Mouse (Mus musculus): ENCODE results near the gene Ppa2.

Ppa2 gene

DNA sequence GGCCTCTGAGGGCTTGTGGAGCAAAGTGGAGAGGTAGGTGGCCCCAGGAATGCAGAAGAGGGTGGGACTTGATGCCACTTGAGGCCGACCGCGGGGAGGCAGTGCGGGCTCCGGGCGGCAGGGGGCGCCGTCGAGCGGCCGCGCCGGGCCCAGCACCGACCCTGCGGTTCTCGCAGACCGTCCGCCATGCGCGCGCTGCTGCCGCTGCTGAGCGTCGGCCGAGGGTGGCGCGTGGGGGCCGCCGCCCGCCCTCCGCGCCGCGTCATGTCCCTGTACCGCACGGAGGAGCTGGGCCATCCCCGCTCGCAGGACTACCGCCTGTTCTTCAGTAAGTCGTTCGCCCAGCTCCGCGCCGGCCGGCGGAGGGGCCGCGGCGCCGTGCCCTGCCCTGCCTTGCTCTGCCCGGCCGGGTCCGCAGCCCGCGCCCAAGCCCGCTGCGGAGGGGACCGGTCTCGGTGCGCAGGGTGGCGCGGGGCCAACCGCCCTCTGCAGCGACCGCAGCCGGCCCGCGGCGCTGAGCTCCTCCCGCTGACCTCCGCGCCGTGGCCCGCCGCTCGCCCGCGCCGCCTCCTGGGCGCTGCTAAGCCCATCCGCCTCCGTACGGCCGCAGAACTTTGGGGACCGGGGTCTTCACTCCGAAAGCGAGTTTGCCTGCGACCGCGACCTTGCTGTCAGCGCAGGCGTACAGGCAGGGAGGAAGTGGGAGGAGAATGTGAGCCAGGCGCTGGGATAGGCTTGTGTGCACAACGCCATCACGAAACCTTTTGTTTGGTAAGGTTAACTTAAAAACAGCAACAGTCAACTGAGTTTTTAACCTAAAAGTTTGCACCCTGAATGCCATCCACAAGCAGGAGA is at the start of gene Ppa2:
Gene Ppa2, plus strand, starts transcription at position 157 of the 855 bp plus-strand sequence.
- no peak for TF ChIP-seq GATA4 (IDR thresholded peaks at IDR 0.05; ENCODE audit: insufficient replicate concordance, low read length)

DNA sequence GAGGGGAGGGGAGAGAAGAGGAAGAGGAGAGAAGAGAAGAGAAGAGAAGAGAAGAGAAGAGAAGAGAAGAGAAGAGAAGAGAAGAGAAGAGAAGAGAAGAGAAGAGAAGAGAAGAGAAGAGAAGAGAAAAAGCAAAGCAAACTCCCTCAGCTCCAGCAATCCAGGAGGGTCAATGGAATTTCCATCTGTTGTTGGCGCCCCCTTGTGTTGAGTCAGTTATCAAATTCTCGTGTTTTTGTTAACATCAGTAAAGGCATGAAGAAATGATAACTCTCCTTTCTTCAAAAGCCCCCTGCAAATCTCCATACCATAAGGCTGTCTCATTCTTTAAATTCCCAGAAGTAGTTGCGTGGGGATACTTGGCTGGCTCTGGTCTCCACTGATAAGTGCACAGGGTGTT is 38.0 kb upstream of the Ppa2 start:
- TF ChIP-seq GATA4 (IDR thresholded peaks at IDR 0.05; ENCODE audit: insufficient replicate concordance, low read length): no peak

DNA sequence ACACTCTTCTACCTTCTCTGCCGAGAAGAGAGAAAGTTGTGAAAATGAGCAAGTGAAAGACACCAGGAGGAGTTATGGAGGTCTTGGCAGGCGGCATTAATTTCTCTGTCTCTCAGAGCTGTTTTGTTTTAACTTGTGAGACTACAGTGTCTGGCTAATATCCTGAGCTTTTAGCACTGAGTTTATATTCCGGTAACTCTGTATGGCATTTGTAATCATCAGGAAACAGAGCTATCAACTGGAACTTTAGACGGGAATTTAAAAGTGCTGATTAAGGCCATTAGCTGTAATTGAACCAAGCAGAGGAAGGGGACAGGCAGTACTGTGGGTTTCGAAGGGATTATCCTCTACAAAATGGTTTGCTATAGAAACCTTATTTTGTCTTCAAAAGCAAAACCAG is 25.3 kb upstream of the Ppa2 start:
- peak; percentile 54; the same call in 1 of the 2 replicates for TF ChIP-seq GATA4 (IDR thresholded peaks at IDR 0.05; ENCODE audit: insufficient replicate concordance, low read length)

DNA sequence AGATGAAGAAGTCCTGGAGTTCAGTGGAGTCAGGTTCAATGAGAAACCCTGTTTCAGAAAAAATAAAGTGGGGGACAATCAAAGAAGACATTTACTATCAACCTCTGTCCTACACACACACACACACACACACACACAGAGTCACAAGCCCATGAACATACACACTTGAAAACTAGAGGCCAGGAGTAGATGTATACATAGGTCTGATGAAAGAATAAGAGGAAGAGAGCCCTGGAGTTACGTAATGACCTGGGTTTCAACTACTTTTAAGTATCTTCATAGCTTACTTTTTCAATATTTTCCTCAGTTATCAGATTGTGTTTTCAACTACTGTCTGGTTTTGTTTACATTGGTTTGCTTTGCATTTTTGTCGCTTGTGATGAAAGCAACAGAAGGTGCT is 21.1 kb upstream of the Ppa2 start:
- no peak for TF ChIP-seq GATA4 (IDR thresholded peaks at IDR 0.05; ENCODE audit: insufficient replicate concordance, low read length)

DNA sequence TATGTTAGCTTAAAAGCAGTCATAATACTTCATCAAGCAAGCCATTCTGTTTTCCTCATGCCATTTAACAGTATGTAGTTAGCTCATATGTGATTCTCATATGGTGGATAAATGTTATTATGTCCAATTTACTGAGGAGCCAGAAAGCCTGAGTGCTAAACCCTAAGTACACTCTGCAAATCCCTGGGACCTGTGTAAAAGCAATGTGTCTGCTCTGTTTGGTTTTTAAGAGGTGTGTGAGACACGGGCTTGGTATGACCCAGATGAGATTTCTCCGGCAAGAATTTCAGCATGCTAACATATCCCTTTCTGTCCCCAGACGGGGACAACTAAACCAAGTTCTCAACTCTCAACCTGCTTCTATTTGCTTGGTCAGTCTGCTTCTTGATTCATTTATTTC is 5.6 kb upstream of the Ppa2 start:
- no peak for TF ChIP-seq GATA4 (IDR thresholded peaks at IDR 0.05; ENCODE audit: insufficient replicate concordance, low read length)

DNA sequence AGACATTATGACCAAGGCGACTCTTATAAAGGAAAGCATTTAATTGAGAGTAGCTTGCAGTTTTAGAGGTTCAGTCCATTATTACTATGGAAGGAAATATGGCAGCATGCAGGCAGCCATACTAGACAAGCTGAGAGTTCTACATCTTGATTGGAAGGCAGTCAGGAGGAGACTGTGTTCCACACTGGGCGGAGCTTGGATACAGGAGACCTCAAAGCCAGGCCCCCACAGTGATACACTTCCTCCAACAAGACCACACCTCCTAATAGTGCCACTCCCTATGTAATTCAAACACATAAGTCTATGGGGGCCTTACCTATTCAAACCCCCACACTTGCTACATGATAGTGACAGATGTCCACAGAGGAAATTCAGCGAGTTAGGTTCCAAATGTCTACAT is 1.5 kb upstream of the Ppa2 start:
- TF ChIP-seq GATA4 (IDR thresholded peaks at IDR 0.05; ENCODE audit: insufficient replicate concordance, low read length): no peak

DNA sequence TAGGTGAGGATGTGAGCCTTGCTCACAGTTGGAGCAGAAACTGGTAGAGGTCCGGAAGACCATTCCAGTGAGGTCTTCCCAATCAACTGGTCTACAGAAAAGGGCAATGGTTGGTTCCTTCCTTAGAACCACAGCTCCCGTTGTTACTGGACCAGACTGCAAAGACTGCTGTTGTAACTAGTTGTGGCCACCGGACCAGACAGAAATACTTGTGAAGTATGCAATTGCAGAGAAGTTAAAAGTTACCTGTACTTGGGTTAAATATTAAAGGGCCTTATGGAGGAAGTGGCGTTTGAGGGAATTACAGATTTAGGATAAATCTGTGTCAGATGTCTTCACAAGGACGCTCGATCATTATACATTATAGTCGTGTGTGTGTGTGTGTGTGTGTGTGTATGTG is 551 bp upstream of the Ppa2 start:
- no peak for TF ChIP-seq GATA4 (IDR thresholded peaks at IDR 0.05; ENCODE audit: insufficient replicate concordance, low read length)

DNA sequence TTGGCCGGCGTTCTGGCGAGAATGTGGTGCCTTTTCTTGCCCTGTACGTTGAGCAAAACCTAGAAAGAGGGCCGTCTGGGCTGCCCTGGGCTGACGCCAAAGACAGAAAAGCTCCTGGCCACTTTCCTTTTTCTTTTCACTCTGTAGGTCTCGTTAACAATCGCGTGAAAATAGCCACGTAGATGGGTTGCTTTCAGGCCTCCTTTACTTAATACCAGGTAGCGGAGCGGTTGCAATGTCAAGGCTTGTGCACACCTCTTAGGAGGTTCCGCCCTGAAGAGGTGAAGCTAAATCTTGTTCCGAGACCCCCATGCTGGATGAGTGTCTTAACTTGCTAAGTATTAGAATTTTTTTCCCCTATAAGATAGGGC is 884 bp downstream of the Ppa2 start:
- TF ChIP-seq GATA4 (IDR thresholded peaks at IDR 0.05; ENCODE audit: insufficient replicate concordance, low read length): no peak

DNA sequence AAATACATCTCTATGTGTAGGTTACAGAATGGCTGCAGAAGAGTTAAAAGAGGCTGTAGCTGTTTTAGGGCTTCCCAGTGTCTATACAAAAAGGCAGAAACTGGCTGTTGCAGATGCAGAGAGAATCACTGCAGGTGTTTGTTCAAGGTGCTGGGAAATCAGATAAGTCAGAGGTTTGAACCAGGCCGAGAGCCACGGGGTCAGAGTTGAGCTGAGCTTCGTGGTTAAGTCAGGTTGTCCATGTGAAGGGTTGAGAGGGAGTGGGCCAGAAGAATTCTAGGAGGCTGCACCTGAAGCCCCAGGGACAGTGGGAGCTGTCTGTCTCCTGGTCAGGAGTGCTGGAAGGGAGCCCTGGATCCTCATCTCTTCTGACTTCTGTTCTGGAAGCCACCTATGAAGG is 2.4 kb downstream of the Ppa2 start:
- no peak for TF ChIP-seq GATA4 (IDR thresholded peaks at IDR 0.05; ENCODE audit: insufficient replicate concordance, low read length)

DNA sequence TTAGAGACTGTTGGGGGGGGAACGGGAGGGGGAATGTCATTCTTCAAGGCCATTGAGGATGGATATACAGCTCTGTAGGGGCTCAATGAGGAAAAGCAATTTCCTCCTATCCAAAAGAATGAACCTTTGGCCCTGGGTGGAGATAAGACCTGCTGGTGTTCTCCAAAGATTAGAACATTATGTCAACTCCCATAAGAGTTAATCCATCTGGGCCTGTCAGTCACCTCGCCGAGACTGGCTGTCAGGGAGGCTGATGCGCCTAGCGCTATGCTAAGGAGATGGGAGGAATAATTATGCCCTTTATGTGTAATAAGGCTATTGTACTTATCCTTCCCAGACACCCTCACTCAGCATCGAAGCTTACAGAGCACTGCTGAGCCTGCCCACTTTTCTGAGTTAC is 2.9 kb downstream of the Ppa2 start:
- TF ChIP-seq GATA4 (IDR thresholded peaks at IDR 0.05; ENCODE audit: insufficient replicate concordance, low read length): no peak

DNA sequence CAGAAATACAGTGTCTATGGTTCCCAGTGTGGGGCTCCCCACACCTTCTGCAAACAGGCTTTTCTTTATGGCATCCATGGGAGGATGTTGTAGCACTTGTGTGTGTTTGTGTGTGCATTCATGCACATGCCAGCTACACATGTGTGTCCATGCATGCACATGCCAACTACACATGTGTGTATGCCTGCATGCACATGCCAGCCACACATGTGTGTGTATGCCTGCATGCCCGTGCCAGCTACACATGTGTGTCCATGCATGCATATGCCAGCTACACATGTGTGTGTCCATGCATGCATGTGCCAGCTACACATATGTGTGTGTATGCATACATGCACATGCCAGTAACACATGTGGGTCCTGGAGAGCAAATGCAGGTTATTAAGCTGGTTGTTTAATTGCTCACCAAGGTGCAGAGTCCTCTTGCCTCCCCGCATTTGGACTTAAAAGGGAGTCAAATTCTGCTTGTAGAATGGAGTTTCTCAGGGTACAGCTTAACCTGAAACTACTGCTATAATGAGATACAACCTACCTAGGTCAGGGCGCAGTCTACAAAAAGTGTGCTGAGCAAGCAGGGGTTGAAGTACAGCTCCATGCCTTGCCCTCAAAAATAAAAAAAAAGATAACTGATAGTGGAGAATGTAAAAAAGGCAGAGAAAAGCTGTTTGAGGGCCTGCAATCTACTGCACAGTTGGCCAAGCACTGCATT is 3.7 kb downstream of the Ppa2 start:
- TF ChIP-seq GATA4 (IDR thresholded peaks at IDR 0.05; ENCODE audit: insufficient replicate concordance, low read length): no peak

DNA sequence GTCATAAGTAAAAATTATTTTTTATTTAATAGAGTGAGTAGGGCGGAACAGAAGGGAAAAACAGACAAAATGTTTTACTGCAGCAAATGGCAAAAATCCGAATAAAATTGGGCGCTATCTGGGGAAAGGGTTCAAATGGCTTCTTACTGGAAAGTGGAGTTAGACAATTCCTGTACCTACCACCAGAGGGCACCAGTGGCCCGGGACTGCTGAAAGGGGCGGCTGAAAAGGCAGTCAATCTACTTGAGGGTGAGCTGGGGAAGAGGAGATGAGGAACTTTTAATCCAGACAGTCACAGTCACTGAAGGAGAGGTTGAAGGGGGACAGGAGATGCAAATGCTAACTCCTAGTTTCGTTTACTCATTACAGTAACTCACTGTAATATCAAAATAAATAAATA is 4.6 kb downstream of the Ppa2 start:
- TF ChIP-seq GATA4 (IDR thresholded peaks at IDR 0.05; ENCODE audit: insufficient replicate concordance, low read length): no peak

DNA sequence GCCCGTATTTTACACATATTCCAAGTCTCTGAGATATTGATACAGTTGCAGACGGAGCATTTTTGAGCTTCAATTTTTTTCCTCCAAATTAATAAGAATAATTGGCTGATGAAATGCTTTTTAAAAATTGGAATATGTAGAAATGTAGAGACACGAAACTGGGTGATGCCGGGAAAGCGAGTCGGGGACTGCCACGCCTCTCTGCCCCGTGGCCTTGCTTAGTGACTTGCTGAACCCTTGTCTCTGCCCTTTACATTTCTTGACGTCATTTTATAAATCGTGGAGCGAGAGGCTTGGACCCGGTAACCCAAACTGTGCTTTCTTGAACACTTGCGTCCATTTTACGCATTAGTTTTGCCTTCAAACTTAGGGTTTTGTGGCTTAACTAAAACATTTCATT is 5.1 kb downstream of the Ppa2 start:
- no peak for TF ChIP-seq GATA4 (IDR thresholded peaks at IDR 0.05; ENCODE audit: insufficient replicate concordance, low read length)

DNA sequence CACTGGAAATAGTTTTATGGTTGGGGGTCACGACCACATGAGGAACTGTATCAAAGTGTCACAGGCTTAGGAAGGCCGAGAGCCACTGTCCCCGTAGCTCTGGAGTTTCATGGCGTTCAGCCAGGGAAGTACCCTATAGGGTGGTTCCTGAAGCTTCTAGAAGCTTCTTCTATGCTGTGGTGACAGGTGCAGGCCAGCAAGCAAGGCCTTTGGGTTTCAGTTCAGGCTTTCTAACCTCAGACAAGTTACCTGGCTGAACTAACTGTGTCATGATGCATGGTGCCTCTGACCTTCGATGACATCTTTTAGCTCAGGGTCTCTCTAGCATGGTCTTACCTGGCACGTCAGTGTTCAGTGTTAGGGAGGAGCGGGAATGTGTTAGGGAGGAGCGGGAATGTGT is 5.7 kb downstream of the Ppa2 start:
- no peak for TF ChIP-seq GATA4 (IDR thresholded peaks at IDR 0.05; ENCODE audit: insufficient replicate concordance, low read length)

DNA sequence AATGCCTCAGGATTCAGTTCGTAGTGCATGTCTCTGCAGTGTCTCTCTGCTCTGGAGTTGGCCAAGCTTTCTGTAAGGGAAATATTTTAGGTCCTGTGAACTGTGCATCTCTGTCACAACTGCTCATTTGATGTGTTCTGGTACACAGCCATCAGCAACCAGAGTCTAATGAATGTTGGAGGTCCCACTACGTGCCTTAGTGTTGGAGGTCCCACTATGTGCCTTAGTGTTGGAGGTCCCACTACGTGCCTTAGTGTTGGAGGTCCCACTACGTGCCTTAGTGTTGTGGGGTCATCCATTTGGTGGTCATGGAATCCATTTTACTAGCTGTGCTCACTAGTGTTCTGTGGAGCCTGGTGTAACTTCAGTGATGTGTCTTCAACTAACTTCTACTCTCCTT is 7.9 kb downstream of the Ppa2 start:
- no peak for TF ChIP-seq GATA4 (IDR thresholded peaks at IDR 0.05; ENCODE audit: insufficient replicate concordance, low read length)

DNA sequence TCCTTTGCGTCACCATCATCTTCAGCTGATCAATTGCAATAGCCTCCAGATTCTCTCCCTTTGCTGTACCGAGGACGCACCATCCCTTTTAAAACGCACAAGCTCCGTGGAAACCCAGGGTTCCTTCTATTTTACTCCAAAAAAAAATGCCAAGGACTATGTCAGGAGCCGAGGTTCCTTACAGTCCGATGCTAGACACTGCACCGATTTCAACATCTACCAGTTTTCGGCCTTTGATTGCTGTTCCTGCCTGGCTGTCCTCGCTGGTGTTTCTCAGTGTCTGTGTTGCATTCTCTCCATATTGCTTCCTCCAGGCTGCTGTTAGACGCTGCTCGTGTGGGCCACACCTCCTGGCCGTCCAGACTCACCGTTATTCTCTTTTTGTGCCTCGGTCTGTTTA is 8.7 kb downstream of the Ppa2 start:
- no peak for TF ChIP-seq GATA4 (IDR thresholded peaks at IDR 0.05; ENCODE audit: insufficient replicate concordance, low read length)

DNA sequence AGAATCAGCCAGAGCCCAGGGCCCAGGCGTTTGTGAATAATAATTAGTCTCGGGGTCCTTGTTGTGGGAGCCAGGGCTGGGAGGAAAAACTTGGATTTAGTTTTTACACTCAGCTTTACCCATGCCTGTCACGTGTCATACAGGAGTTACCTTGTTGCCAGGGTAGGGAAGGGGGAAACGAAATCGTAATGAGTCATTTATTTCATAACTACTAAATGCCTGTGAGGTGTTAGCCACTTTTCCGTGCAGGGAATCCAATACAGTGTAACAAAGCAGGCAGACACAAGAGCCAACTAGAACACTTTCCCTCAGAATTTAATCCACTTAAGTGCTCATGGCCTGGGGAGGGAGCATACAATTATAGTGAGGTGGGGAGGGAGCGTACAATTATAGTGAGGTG is 9.9 kb downstream of the Ppa2 start:
- TF ChIP-seq GATA4 (IDR thresholded peaks at IDR 0.05; ENCODE audit: insufficient replicate concordance, low read length): no peak
